Mouse (Mus musculus) gastrocnemius, adult 18-20 months (tissue): ENCODE measurements around the gene Kif14. TPM values are rescaled to one million over a fixed set of nuclear protein-coding genes. Genes with fewer than 3 reads are reported as not detected.
A peak's percentile ranks its signal among the peaks of the same experiment; 100 is the strongest.
"Not testable (repeated sequence)": the region's sequence is repeated elsewhere in the genome, so short reads cannot be mapped to it uniquely, and the experiment has no call there.

Experiments used
- DNase-seq: peaks from one replicate; pipeline ENCODE4 v3.0.0; 2021; ENCODE audit warnings: low spot score
- total RNA-seq, 2 experiments: library from RNA; stranded (reverse); gene quantifications; 2 replicates each; pipeline ENCODE4 v1.2.3; 2021

The Kif14 gene
- total RNA-seq, 2 experiments from 2014 or later, result 0.02 to 0.09 TPM

GRCm38 (mm10) chr1:136554686-136555085 is 88.5 kb downstream of the Kif14 start:
- no peak for DNase-seq

- peak; percentile 22 for DNase-seq
Measured at GRCm38 (mm10) chr1:136555892-136556291, 89.7 kb downstream of the Kif14 start.

- not testable (repeated sequence) for DNase-seq
Measured at GRCm38 (mm10) chr1:136556643-136557042, 90.5 kb downstream of the Kif14 start.

GRCm38 (mm10) chr1:136557436-136557835 is 91.3 kb downstream of the Kif14 start:
- DNase-seq, result no peak

- no peak for DNase-seq
Measured at GRCm38 (mm10) chr1:136558762-136559161, 92.6 kb downstream of the Kif14 start.

GRCm38 (mm10) chr1:136559284-136559683 is 93.1 kb downstream of the Kif14 start:
- DNase-seq, result no peak

- DNase-seq, result no peak
Measured at GRCm38 (mm10) chr1:136559774-136560173, 93.6 kb downstream of the Kif14 start.

GRCm38 (mm10) chr1:136561823-136562222 is 95.7 kb downstream of the Kif14 start:
- DNase-seq, result no peak

- no peak for DNase-seq
Measured at GRCm38 (mm10) chr1:136563149-136563548, 97.0 kb downstream of the Kif14 start.

GRCm38 (mm10) chr1:136564963-136565362 is 98.8 kb downstream of the Kif14 start:
- no peak for DNase-seq

GRCm38 (mm10) chr1:136566386-136566785 is 100.2 kb downstream of the Kif14 start:
- no peak for DNase-seq

- DNase-seq, result no peak
Measured at GRCm38 (mm10) chr1:136567641-136568040, 101.5 kb downstream of the Kif14 start.

- DNase-seq, result no peak
Measured at GRCm38 (mm10) chr1:136568738-136569194, 102.6 kb downstream of the Kif14 start.

- DNase-seq, result no peak
Measured at GRCm38 (mm10) chr1:136569206-136569605, 103.1 kb downstream of the Kif14 start.

GRCm38 (mm10) chr1:136569626-136570297 is 103.6 kb downstream of the Kif14 start:
- DNase-seq, result no peak

GRCm38 (mm10) chr1:136570298-136570653 is 104.1 kb downstream of the Kif14 start:
- no peak for DNase-seq

- DNase-seq, result no peak
Measured at GRCm38 (mm10) chr1:136570976-136571375, 104.8 kb downstream of the Kif14 start.

GRCm38 (mm10) chr1:136571530-136571929 is 105.4 kb downstream of the Kif14 start:
- no peak for DNase-seq

GRCm38 (mm10) chr1:136577890-136578663 is 111.9 kb downstream of the Kif14 start:
- no peak for DNase-seq

GRCm38 (mm10) chr1:136579360-136579759 is 113.2 kb downstream of the Kif14 start:
- no peak for DNase-seq

GRCm38 (mm10) chr1:136580266-136580665 is 114.1 kb downstream of the Kif14 start:
- no peak for DNase-seq
